Mouse (Mus musculus): ENCODE data around the gene Entpd2.

GRCm38 (mm10) chr2:25400291-25400690 is 4.6 kb downstream of the Entpd2 start:
- TF ChIP-seq POLR2A (IDR thresholded peaks at IDR 0.05; ENCODE audit: borderline replicate concordance, low read depth, low read length) (no peak), CTCF (IDR thresholded peaks at IDR 0.05; ENCODE audit: low read depth, low read length) (no peak)
